ENCODE assay signal across 8 mouse cellular contexts in the genomic region with DNA sequence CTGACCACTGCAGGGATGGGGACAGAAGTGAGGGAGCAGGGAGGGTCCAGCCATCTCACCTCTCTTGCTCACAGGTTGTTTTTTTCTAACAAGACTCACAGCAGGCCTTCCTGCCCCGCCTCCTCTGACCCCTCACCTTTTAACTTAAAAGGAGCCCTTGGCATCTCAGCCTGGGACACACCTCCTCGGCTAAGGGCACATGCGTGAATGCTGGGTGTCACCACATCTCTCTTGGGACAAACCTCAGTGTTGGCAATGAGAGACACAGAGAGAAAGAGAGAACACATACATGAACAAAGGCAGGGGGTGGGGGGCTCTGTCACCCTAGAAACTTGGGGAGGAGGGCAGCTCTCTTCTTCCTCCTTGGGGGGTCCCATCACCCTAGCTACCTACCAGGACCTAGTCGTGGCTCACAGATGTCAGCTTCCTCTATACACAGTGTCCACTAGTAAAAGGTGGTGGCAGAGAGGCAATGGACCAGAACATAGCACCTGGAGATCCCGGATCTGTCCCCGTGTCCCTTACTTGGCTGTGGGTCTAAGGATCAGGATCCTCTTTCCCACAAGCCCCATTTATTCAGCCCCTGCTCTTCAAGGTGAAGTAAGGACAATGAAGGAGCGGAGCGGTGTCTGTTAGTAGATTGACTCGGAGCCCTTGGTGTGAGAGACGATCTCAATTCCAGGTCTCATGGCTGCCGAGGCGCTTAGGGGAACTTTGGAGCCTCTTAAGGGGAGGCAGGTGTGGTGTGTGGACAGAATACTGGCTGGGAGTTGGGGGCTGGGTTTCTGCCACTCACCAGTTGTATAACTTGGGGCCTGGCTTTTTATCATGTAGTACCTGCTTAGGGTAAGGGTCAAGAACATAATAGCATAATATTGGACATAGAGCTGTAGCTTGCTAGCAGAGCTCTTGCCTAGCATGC. TPM values are rescaled to one million over a fixed set of nuclear protein-coding genes. Genes with fewer than 3 reads are reported as not detected.
A peak's percentile ranks its signal among the peaks of the same experiment; 100 is the strongest.
DNase-seq lines count a peak whose midpoint lies in the region; ATAC-seq and TF ChIP-seq lines count a peak whose summit lies in the region.

No protein-coding gene starts in this region.

- 42% methylated on average over 12 of the region's 12 CpGs for WGBS in hindbrain, embryonic 12.5 days
- 53% methylated on average over 12 of the region's 12 CpGs for WGBS in liver, postnatal 0 days (ENCODE audit: insufficient replicate concordance)

- H3K27ac ChIP-seq in hindbrain, embryonic 12.5 days: peak overlapping the region; percentile 97
- no peak overlapping the region for H3K27ac ChIP-seq in liver, postnatal 0 days (ENCODE audit: low read depth)

- H3K36me3 ChIP-seq in hindbrain, embryonic 12.5 days: no peaks in the 10 kb centered on the region
- no peaks in the 10 kb centered on the region for H3K36me3 ChIP-seq in liver, postnatal 0 days (replicated peaks; ENCODE audit: insufficient read depth, low read length)

- H3K9ac ChIP-seq in hindbrain, embryonic 12.5 days: peak overlapping the region; percentile 61
- no peak overlapping the region for H3K9ac ChIP-seq in liver, postnatal 0 days (replicated peaks)

- H3K4me2 ChIP-seq in hindbrain, embryonic 12.5 days (replicated peaks): peak overlapping the region; percentile 88
- H3K4me2 ChIP-seq in liver, postnatal 0 days (ENCODE audit: low read depth, low read length): peak overlapping the region; percentile 73

- ATAC-seq in hindbrain, embryonic 12.5 days (ENCODE audit: low FRiP score): no peak
- no peak for ATAC-seq in liver, postnatal 0 days

- H3K4me1 ChIP-seq in hindbrain, embryonic 12.5 days: peaks cover 90% of the 10 kb centered on the region
- peaks cover 75% of the 10 kb centered on the region for H3K4me1 ChIP-seq in liver, postnatal 0 days (ENCODE audit: insufficient read depth)

- no peaks in the 10 kb centered on the region for H3K9me3 ChIP-seq in hindbrain, embryonic 12.5 days (replicated peaks)
- H3K9me3 ChIP-seq in liver, postnatal 0 days (ENCODE audit: low read length): no peaks in the 10 kb centered on the region

- H3K4me3 ChIP-seq in hindbrain, embryonic 12.5 days: 0 out of 2 replicates have a peak overlapping the region, but pooled peaks have one; percentile 18
- H3K4me3 ChIP-seq in liver, postnatal 0 days (ENCODE audit: low read depth, low read length): no peak overlapping the region

- no peak for TF ChIP-seq EP300 in liver, postnatal 0 days (IDR thresholded peaks at IDR 0.05; ENCODE audit: low read depth)

- no peak for TF ChIP-seq CTCF in liver, postnatal 0 days (IDR thresholded peaks at IDR 0.05; ENCODE audit: low read depth)

- no peaks in the 10 kb centered on the region for H3K27me3 ChIP-seq in hindbrain, embryonic 12.5 days
- H3K27me3 ChIP-seq in liver, postnatal 0 days (ENCODE audit: insufficient read depth, low read length): no peaks in the 10 kb centered on the region

- DNase-seq in cerebellum, postnatal 14 days: peak; percentile 32
- no peak for DNase-seq in cerebellum, postnatal 36 days
- DNase-seq in T-cell, adult 2 months (ENCODE audit: low spot score): peak; percentile 40
- no peak for DNase-seq in liver, postnatal 0 days
- DNase-seq in urinary bladder, postnatal 36 days (ENCODE audit: low spot score in 2 of 2): no peak
- no peak for DNase-seq in right cerebral cortex, postnatal 36 days (ENCODE audit: low spot score in 2 of 2)
- no peak for DNase-seq in layer of hippocampus, adult 9-10 months (ENCODE audit: low spot score)

RNA-seq across cellular contexts. Expression of a gene that starts 5.8 kb away (rescaled TPM):
- 67.2 and 68.4 TPM in 2 replicates for polyA plus RNA-seq in hindbrain, embryonic 12.5 days (2016; fragmentation: Nextera tagmentation; extraction: Ambion mirVana)
- polyA plus RNA-seq in liver, postnatal 0 days (2015; fragmentation: Nextera tagmentation; extraction: Ambion mirVana): 5.1 and 6.1 TPM in 2 replicates

RNA-seq across cellular contexts. Expression of a gene that starts 17.0 kb away (rescaled TPM):
- polyA plus RNA-seq in hindbrain, embryonic 12.5 days (2016; fragmentation: Nextera tagmentation; extraction: Ambion mirVana): 85.0 and 86.9 TPM in 2 replicates
- 10.5 and 10.9 TPM in 2 replicates for polyA plus RNA-seq in liver, postnatal 0 days (2015; fragmentation: Nextera tagmentation; extraction: Ambion mirVana)

RNA-seq across cellular contexts. Expression of a gene that starts 28.9 kb away (rescaled TPM):
- polyA plus RNA-seq in hindbrain, embryonic 12.5 days (2016; fragmentation: Nextera tagmentation; extraction: Ambion mirVana): 1.2 and 1.3 TPM in 2 replicates
- polyA plus RNA-seq in liver, postnatal 0 days (2015; fragmentation: Nextera tagmentation; extraction: Ambion mirVana): 2.0 and 4.2 TPM in 2 replicates

RNA-seq across cellular contexts. Expression of a gene that starts 45.1 kb away (rescaled TPM):
- not detected in 2 replicates for polyA plus RNA-seq in hindbrain, embryonic 12.5 days (2016; fragmentation: Nextera tagmentation; extraction: Ambion mirVana)
- not detected in 2 replicates for polyA plus RNA-seq in liver, postnatal 0 days (2015; fragmentation: Nextera tagmentation; extraction: Ambion mirVana)

RNA-seq across cellular contexts. Expression of a gene that starts 49.1 kb away (rescaled TPM):
- 38.8 and 40.4 TPM in 2 replicates for polyA plus RNA-seq in hindbrain, embryonic 12.5 days (2016; fragmentation: Nextera tagmentation; extraction: Ambion mirVana)
- 5.4 and 6.5 TPM in 2 replicates for polyA plus RNA-seq in liver, postnatal 0 days (2015; fragmentation: Nextera tagmentation; extraction: Ambion mirVana)

Comparison
In these comparisons a context has a peak if more than half of its experiments do, and no peak if none do; other contexts are left out.
1. DNase-seq: peak in cerebellum, postnatal 14 days (2 of 2) and T-cell, adult 2 months (single experiment); none in cerebellum, postnatal 36 days (0 of 2), liver, postnatal 0 days (single experiment), urinary bladder, postnatal 36 days (0 of 2), right cerebral cortex, postnatal 36 days (0 of 2) and layer of hippocampus, adult 9-10 months (single experiment).